Mouse (Mus musculus): ENCODE results near the gene Sh3d19. TPM values are rescaled to one million over a fixed set of nuclear protein-coding genes. Genes with fewer than 3 reads are reported as not detected.

The Sh3d19 gene
- total and polyA plus RNA-seq, 3 experiments: 0.16 to 0.76 (median 0.33) TPM

DNA sequence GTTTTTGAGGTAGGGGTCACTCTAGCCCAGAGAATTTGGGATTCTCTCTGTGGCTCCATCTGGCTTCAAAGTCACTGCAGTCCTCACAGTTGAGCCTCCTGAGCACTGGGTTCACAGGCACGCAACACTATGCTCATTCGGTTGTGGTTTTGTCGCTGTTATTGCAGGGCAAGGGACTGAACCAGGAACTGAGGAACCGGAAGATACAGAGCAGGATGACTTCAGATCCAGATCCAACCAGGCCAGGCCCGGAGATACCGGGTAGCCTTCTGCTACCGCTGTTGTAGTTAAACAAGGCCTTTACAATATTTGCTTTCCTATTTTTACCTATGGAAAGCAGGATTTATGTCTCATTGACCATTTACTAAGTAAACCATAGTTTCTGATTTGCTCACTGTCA, 208.8 kb downstream of the Sh3d19 start:
- Histone ChIP-seq H3K27me3 (replicated peaks) (no peaks in the 10 kb centered on the region), H3K4me2 (ENCODE audit: insufficient read depth, low read depth, poor library complexity, severe bottlenecking) (no peak overlapping the region), H3K9ac (ENCODE audit: insufficient read depth, low read depth) (no peak overlapping the region), H3K9me3 (replicated peaks; ENCODE audit: low read length) (no peaks in the 10 kb centered on the region), H3K36me3 (replicated peaks in 1 of 2; ENCODE audit: control insufficient read depth in 1 of 2, insufficient read depth in 1 of 2, low read length in 1 of 2) (no peaks in the 10 kb centered on the region), H3K4me1 (ENCODE audit: control insufficient read depth in 1 of 2, insufficient read depth in 2 of 2) (no peaks in the 10 kb centered on the region; a peak in 1 of 4 replicates), H3K79me2 (replicated peaks; ENCODE audit: control insufficient read depth, extremely low read depth, insufficient read depth, poor library complexity, severe bottlenecking) (no peaks in the 10 kb centered on the region), H3K27ac (ENCODE audit: insufficient read depth, low read depth) (no peak overlapping the region), H3K4me3 (replicated peaks in 1 of 3; ENCODE audit: low read depth in 2 of 3, low read length in 2 of 3, poor library complexity in 1 of 3) (no peak overlapping the region)
- in situ Hi-C loops (cut with MboI; ENCODE audit: low pct_ligation_motif_present, low pct_unique_long_range_greater_than_20kb, low sequenced_read_pairs) (no loop called here), dilution Hi-C loops (cut with MboI; ENCODE audit: extremely low pct_ligation_motif_present, extremely low pct_unique_long_range_greater_than_20kb, low sequenced_read_pairs) (no loop called here)
- no peak for DNase-seq (ENCODE audit: extremely low read depth)
- TF ChIP-seq RAD21 (IDR thresholded peaks at IDR 0.05; ENCODE audit: low read depth, low read length): peak; percentile 15
- TF ChIP-seq EP300 (IDR thresholded peaks at IDR 0.05; ENCODE audit: low read length): no peak
- TF ChIP-seq CTCF (conservative IDR thresholded peaks at IDR 0.05 in 1 of 2, IDR thresholded peaks at IDR 0.05 in 1 of 2; ENCODE audit: low read depth in 2 of 2, low read length in 2 of 2): peak in 1 of 2 experiments; percentile 27; a peak in 2 of 4 replicates

Other genes with a start within 250 kb of the Sh3d19 start
- 0.17 TPM in 2 replicates for gene Fam160a1, start 153.8 kb upstream of the Sh3d19 start, total RNA-seq (2012; rRNA removed)
- 0.20 and 0.41 TPM in 2 replicates for gene Fam160a1, start 153.8 kb upstream of the Sh3d19 start, total RNA-seq (2014; rRNA removed)
- 0.34 and 0.41 TPM in 2 replicates for gene Fam160a1, start 153.8 kb upstream of the Sh3d19 start, polyA plus RNA-seq (2012; ENCODE audit: insufficient read length, low read depth)
- 0.04 and 0.08 TPM in 2 replicates for gene Glt28d2, start 83.6 kb upstream of the Sh3d19 start, total RNA-seq (2012; rRNA removed)
- 0.08 TPM in 1 of 2 replicates, not detected in the other for gene Glt28d2, start 83.6 kb upstream of the Sh3d19 start, total RNA-seq (2014; rRNA removed)
- gene Glt28d2, start 83.6 kb upstream of the Sh3d19 start, polyA plus RNA-seq (2012; ENCODE audit: insufficient read length, low read depth): 0.10 TPM in 1 of 2 replicates, not detected in the other
- 0.08 and 0.17 TPM in 2 replicates for gene Gm37240, start 83.6 kb upstream of the Sh3d19 start, total RNA-seq (2012; rRNA removed)
- 0.14 and 0.19 TPM in 2 replicates for gene Gm37240, start 83.6 kb upstream of the Sh3d19 start, total RNA-seq (2014; rRNA removed)
- 0.14 TPM in 1 of 2 replicates, not detected in the other for gene Gm37240, start 83.6 kb upstream of the Sh3d19 start, polyA plus RNA-seq (2012; ENCODE audit: insufficient read length, low read depth)
- not detected in 2 replicates for gene Prss48, start 31.4 kb downstream of the Sh3d19 start, total RNA-seq (2012; rRNA removed)
- gene Prss48, start 31.4 kb downstream of the Sh3d19 start, total RNA-seq (2014; rRNA removed): not detected in 2 replicates
- not detected in 2 replicates for gene Prss48, start 31.4 kb downstream of the Sh3d19 start, polyA plus RNA-seq (2012; ENCODE audit: insufficient read length, low read depth)
- gene Rps3a1, start 171.6 kb downstream of the Sh3d19 start, total RNA-seq (2012; rRNA removed): 3,430 and 3,559 TPM in 2 replicates
- 4,566 and 5,270 TPM in 2 replicates for gene Rps3a1, start 171.6 kb downstream of the Sh3d19 start, total RNA-seq (2014; rRNA removed)
- gene Rps3a1, start 171.6 kb downstream of the Sh3d19 start, polyA plus RNA-seq (2012; ENCODE audit: insufficient read length, low read depth): 2,244 and 2,512 TPM in 2 replicates